22 mouse cellular contexts compared by ENCODE assay signal in the genomic region with DNA sequence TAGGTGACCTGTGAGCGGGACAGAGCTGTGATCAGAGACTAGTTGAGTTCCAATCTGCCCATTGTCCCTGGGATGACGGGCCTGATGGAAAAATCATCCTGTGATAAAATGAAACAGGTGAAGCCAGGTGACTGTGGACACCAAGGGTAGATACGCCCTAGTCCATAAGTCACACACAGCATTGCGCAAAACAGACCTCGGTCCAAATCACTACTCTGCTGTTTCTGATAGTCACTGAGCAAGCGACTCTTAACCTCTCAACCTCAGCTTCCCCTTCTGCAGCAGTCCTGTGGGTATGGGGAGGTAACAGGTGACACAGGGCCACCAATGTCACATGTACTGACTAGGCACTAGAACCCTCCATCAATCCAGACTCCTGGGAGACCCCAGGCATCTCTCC. TPM values are rescaled to one million over a fixed set of nuclear protein-coding genes. Genes with fewer than 3 reads are reported as not detected.
"Had no signal": no experiment of that assay in that cellular context is flagged by ENCODE, and none has a peak within 500 bp of the region (broad histone marks: within the 10 kb centered on the region; RNA-seq: fewer than 3 reads in every experiment).

No protein-coding gene starts in this region.

- H3K4me2 ChIP-seq: kidney, embryonic 15.5 days; midbrain, embryonic 12.5 days; midbrain, embryonic 15.5 days; neural tube, embryonic 12.5 days; neural tube, embryonic 15.5 days; stomach, embryonic 15.5 days had no signal

- H3K9ac ChIP-seq: kidney, embryonic 15.5 days; liver, embryonic 14.5 days; midbrain, embryonic 12.5 days; midbrain, embryonic 15.5 days; neural tube, embryonic 12.5 days; neural tube, embryonic 15.5 days; stomach, embryonic 15.5 days had no signal

- H3K4me1 ChIP-seq: midbrain, embryonic 15.5 days; neural tube, embryonic 15.5 days; stomach, embryonic 15.5 days had no signal

- ATAC-seq: midbrain, embryonic 15.5 days had no signal

- H3K4me3 ChIP-seq: kidney, embryonic 15.5 days; left cerebral cortex, adult 2 months; midbrain, embryonic 12.5 days; midbrain, embryonic 15.5 days; neural tube, embryonic 12.5 days; neural tube, embryonic 15.5 days; stomach, embryonic 15.5 days had no signal

- H3K36me3 ChIP-seq: kidney, embryonic 15.5 days; midbrain, embryonic 12.5 days; midbrain, embryonic 15.5 days; neural tube, embryonic 12.5 days; neural tube, embryonic 15.5 days; stomach, embryonic 15.5 days had no signal

- H3K27ac ChIP-seq: kidney, embryonic 15.5 days; left cerebral cortex, adult 2 months; liver, embryonic 14.5 days; midbrain, embryonic 12.5 days; midbrain, embryonic 15.5 days; neural tube, embryonic 12.5 days; neural tube, embryonic 15.5 days; stomach, embryonic 15.5 days had no signal

- H3K9me3 ChIP-seq: kidney, embryonic 15.5 days; midbrain, embryonic 12.5 days; midbrain, embryonic 15.5 days; neural tube, embryonic 12.5 days; neural tube, embryonic 15.5 days; stomach, embryonic 15.5 days had no signal

- DNase-seq: kidney, adult 11 months; kidney, adult 8-10 months; kidney, postnatal 10 days; kidney, postnatal 36 days; layer of hippocampus, postnatal 36 days; lung, adult 2 months; lung, postnatal 14 days; lung, postnatal 4 days; right cerebral cortex, adult 18-20 months; right cerebral cortex, postnatal 14 days; right cerebral cortex, postnatal 4 days; spleen, adult 18-20 months; thymus, postnatal 36 days had no signal

- H3K27me3 ChIP-seq: kidney, embryonic 15.5 days; neural tube, embryonic 12.5 days; neural tube, embryonic 15.5 days; stomach, embryonic 15.5 days had no signal

RNA-seq across cellular contexts. Expression of gene Il22ra1, which starts 21.9 kb away (rescaled TPM):
- polyA plus RNA-seq: limb, embryonic 11.5 days; midbrain, embryonic 12.5 days; midbrain, embryonic 15.5 days; neural tube, embryonic 12.5 days; neural tube, embryonic 15.5 days had no signal
